Mouse (Mus musculus): Measurements from ENCODE around the gene Khdc3. TPM values are rescaled to one million over a fixed set of nuclear protein-coding genes. Genes with fewer than 3 reads are reported as not detected.
"Not testable (repeated sequence)": the region's sequence is repeated elsewhere in the genome, so short reads cannot be mapped to it uniquely, and the experiment has no call there.

The Khdc3 gene
- polyA plus RNA-seq, 1 experiment from 2014 or later: not detected

DNA sequence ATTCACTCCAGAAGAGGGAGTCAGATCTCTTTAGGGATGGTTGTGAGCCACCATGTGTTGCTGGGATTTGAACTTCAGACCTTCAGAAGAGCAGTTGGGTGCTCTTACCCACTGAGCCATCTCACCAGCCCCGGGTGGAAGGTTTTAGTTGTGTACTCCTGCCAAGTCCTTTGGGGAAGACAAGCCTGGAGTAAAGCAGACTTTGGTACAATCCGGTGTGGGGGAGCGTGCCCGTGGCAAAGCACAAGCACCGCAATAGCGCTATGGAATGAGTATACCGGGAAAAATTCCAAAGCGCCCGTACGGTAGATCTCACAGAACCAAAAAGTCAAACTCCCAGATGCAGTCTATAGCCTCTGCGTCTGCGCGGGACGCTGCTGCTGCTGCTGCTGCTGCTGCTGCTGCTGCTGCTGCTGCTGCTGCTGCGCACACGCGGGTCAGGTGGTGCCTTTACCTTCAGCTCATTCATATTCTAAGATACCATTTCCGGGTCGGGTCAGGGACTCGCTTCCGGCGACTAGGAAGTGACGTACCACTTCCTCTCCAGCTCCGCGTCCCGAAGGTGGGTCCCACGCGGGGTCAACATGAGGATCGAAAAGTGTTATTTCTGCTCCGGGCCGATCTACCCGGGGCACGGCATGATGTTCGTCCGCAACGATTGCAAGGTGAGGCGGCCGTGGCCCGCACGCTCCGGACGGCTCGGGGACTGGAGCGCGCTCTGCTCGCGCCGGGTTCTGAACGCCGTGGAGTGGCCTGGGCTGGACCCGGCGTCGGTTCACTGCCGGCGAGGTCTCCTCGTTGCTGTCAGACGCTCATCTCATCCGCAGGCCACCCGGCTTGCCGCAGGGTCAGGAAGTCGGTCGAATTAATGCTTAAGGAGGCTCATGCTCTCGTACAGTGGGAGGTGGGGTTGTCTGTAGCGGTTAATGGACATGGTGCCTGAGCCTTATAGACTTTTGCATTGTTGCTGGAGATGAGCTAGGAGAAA lies 11.6 kb downstream of the Khdc3 start, which contains the start of gene Rsl24d1:
Gene Rsl24d1, plus strand, starts transcription at position 508 of the 988 bp plus-strand sequence.
- 1% methylated on average over 64 of the region's 64 CpGs for WGBS
- peaks cover 25% of the 10 kb centered on the region for H3K36me3 ChIP-seq (ENCODE audit: control insufficient read depth, insufficient read depth, low read length)
- H3K9ac ChIP-seq (ENCODE audit: low read depth, low read length): peak within 1 kb of the TSS; percentile 75
- peak within 1 kb of the TSS; percentile 27; the same call in 1 of the 2 replicates for H3K27ac ChIP-seq (ENCODE audit: low read depth, low read length)
- peaks cover 6% of the 10 kb centered on the region; the same call in 1 of the 2 replicates for H3K4me1 ChIP-seq (ENCODE audit: control insufficient read depth, insufficient read depth, low read length)
- peak within 1 kb of the TSS; percentile 83 for H3K4me3 ChIP-seq (ENCODE audit: low read length)
- H3K4me2 ChIP-seq (replicated peaks; ENCODE audit: low read depth, low read length): peak within 1 kb of the TSS; percentile 69
- no peaks in the 10 kb centered on the region for H3K9me3 ChIP-seq (ENCODE audit: control insufficient read depth, low read length)
- ATAC-seq (ENCODE audit: low FRiP score, low TSS enrichment): peak; percentile 97
- no peaks in the 10 kb centered on the region for H3K27me3 ChIP-seq (ENCODE audit: control insufficient read depth, insufficient read depth, low read length)

DNA sequence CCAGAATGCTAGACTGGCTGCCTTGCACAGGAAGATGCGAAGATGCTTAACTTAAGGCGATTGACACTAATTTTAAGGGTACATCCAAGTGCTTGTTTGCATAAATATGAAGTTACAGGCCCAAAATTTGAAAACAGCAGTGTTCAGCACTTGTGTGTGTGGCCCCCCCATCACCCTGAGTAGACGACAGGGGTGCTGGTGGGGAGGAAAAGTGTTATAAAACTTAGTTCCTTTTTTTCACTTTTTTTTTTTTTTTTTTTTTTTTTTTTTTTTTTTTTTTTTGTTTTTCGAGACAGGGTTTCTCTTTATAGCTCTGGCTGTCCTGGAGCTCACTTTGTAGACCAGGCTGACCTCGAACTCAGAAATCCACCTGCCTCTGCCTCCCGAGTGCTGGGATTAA lies 15.1 kb downstream of the Khdc3 start:
- not testable (repeated sequence) for ATAC-seq (ENCODE audit: low FRiP score, low TSS enrichment); H3K4me1 ChIP-seq (ENCODE audit: control insufficient read depth, insufficient read depth, low read length); H3K4me3 ChIP-seq (ENCODE audit: low read length); H3K4me2 ChIP-seq (replicated peaks; ENCODE audit: low read depth, low read length); H3K27ac ChIP-seq (ENCODE audit: low read depth, low read length); H3K9ac ChIP-seq (ENCODE audit: low read depth, low read length); H3K9me3 ChIP-seq (ENCODE audit: control insufficient read depth, low read length); H3K27me3 ChIP-seq (ENCODE audit: control insufficient read depth, insufficient read depth, low read length)
- peaks cover 50% of the 10 kb centered on the region for H3K36me3 ChIP-seq (ENCODE audit: control insufficient read depth, insufficient read depth, low read length)
- WGBS: 84% methylated on average over 6 of the region's 6 CpGs

DNA sequence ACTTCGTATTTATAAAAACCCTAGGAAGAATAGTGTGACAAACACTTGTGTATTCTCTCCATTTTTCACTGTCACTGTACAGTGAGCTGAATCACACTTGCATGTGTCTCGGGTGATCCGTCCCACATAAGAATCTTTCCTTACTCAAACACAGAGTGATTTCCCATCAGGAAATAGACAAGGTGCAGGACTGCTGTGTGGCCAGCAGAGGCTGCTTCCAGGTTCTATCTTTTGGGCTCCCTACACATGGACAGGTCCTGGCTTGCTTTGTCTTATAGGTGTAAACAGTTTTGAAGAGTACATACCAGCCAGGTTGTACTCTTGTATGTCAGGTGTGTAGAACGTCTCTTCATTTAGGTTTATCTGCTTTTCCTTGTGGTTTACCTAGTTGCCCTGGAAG lies 16.4 kb downstream of the Khdc3 start:
- Histone ChIP-seq H3K9ac (ENCODE audit: low read depth, low read length) (no peak overlapping the region), H3K27ac (ENCODE audit: low read depth, low read length) (no peak overlapping the region), H3K4me1 (ENCODE audit: control insufficient read depth, insufficient read depth, low read length) (peaks cover 6% of the 10 kb centered on the region; the same call in 1 of the 2 replicates), H3K36me3 (ENCODE audit: control insufficient read depth, insufficient read depth, low read length) (peaks cover 55% of the 10 kb centered on the region), H3K4me2 (replicated peaks; ENCODE audit: low read depth, low read length) (no peak overlapping the region), H3K9me3 (ENCODE audit: control insufficient read depth, low read length) (no peaks in the 10 kb centered on the region), H3K4me3 (ENCODE audit: low read length) (no peak overlapping the region), H3K27me3 (ENCODE audit: control insufficient read depth, insufficient read depth, low read length) (no peaks in the 10 kb centered on the region)
- WGBS: 91% methylated on average over 4 of the region's 4 CpGs
- ATAC-seq (ENCODE audit: low FRiP score, low TSS enrichment): no peak

DNA sequence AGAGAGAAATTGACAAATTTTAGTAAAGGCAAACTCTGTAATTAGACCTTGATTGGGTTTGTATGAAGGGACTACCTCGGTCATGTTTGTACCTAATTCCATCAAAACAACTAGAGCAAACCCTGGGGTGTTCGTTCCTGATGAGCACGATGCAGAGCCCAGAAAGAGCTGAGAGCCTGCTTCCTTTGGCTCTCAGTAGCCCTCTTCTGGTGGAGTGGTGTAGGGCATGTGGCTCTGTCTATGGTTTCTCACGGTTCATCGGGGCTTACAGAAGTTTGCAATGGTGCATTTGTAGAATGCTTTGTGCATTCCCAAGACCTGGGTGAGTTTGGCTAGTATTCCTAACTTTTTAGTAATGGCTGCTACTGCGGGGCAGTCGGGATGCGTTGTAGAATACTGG lies 20.1 kb downstream of the Khdc3 start:
- ATAC-seq (ENCODE audit: low FRiP score, low TSS enrichment): no peak
- H3K9ac ChIP-seq (ENCODE audit: low read depth, low read length): no peak overlapping the region
- WGBS: 77% methylated on average over 8 of the region's 8 CpGs
- no peaks in the 10 kb centered on the region for H3K4me1 ChIP-seq (ENCODE audit: control insufficient read depth, insufficient read depth, low read length)
- H3K27me3 ChIP-seq (ENCODE audit: control insufficient read depth, insufficient read depth, low read length): no peaks in the 10 kb centered on the region
- H3K4me2 ChIP-seq (replicated peaks; ENCODE audit: low read depth, low read length): no peak overlapping the region
- no peaks in the 10 kb centered on the region for H3K9me3 ChIP-seq (ENCODE audit: control insufficient read depth, low read length)
- H3K27ac ChIP-seq (ENCODE audit: low read depth, low read length): no peak overlapping the region
- H3K36me3 ChIP-seq (ENCODE audit: control insufficient read depth, insufficient read depth, low read length): peaks cover 77% of the 10 kb centered on the region
- no peak overlapping the region for H3K4me3 ChIP-seq (ENCODE audit: low read length)

DNA sequence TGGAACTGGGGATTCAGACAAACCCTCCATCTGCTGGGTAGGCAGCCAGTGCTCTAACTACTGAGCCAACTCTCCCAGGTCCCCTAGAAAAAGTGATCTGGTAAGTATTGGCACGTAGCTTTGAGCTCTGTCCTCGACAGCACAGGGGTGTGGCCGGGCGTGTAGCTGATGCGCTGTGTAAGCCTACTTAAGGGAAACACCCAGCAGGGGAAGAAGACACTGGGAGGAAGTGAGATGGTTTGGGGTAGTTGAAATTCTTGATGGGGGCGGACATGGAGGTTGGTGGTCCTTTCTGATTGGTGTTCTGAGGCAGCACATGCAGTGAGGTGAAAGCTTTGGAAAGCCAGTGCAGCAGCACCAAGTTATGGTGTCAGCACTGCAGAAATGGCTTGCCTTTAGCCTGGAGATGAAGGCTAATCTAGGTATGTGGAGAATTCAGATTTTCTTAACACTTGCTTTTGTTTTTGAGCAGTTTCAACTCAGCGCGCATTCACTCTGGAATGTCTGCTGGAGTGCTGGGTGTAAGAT lies 23.5 kb downstream of the Khdc3 start:
- H3K4me3 ChIP-seq (ENCODE audit: low read length): no peak overlapping the region
- no peaks in the 10 kb centered on the region for H3K4me1 ChIP-seq (ENCODE audit: control insufficient read depth, insufficient read depth, low read length)
- no peak overlapping the region for H3K4me2 ChIP-seq (replicated peaks; ENCODE audit: low read depth, low read length)
- no peak overlapping the region for H3K9ac ChIP-seq (ENCODE audit: low read depth, low read length)
- 92% methylated on average over 8 of the region's 8 CpGs for whole genome bisulfite sequencing
- peaks cover 82% of the 10 kb centered on the region for H3K36me3 ChIP-seq (ENCODE audit: control insufficient read depth, insufficient read depth, low read length)
- H3K27ac ChIP-seq (ENCODE audit: low read depth, low read length): no peak overlapping the region
- H3K9me3 ChIP-seq (ENCODE audit: control insufficient read depth, low read length): no peaks in the 10 kb centered on the region
- no peaks in the 10 kb centered on the region for H3K27me3 ChIP-seq (ENCODE audit: control insufficient read depth, insufficient read depth, low read length)
- no peak for ATAC-seq (ENCODE audit: low FRiP score, low TSS enrichment)

DNA sequence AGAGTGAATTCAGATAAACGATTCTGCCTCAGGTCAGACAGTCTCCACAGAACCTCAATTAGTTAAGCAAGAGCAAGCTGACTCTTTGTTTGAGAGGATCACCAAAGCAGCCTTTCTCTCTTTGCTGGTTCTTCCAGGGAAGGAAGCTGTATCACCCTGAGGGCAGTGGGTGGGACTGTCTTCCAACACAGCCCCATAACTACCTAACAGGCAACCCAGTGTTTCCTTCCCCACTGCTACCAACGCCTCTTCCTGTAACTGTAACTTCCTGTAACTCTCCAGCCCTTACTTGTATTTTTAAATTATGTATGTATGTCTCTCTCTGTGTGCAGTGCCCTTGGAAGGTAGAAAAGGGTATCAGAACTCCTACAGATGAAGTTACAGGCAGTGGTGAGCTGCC lies 25.8 kb downstream of the Khdc3 start:
- H3K36me3 ChIP-seq (ENCODE audit: control insufficient read depth, insufficient read depth, low read length): peaks cover 61% of the 10 kb centered on the region
- WGBS: 87% methylated on average over 2 of the region's 2 CpGs
- no peak overlapping the region for H3K4me2 ChIP-seq (replicated peaks; ENCODE audit: low read depth, low read length)
- H3K9me3 ChIP-seq (ENCODE audit: control insufficient read depth, low read length): no peaks in the 10 kb centered on the region
- ATAC-seq (ENCODE audit: low FRiP score, low TSS enrichment): no peak
- no peaks in the 10 kb centered on the region for H3K4me1 ChIP-seq (ENCODE audit: control insufficient read depth, insufficient read depth, low read length)
- no peak overlapping the region for H3K27ac ChIP-seq (ENCODE audit: low read depth, low read length)
- H3K4me3 ChIP-seq (ENCODE audit: low read length): no peak overlapping the region
- H3K9ac ChIP-seq (ENCODE audit: low read depth, low read length): no peak overlapping the region
- no peaks in the 10 kb centered on the region for H3K27me3 ChIP-seq (ENCODE audit: control insufficient read depth, insufficient read depth, low read length)

DNA sequence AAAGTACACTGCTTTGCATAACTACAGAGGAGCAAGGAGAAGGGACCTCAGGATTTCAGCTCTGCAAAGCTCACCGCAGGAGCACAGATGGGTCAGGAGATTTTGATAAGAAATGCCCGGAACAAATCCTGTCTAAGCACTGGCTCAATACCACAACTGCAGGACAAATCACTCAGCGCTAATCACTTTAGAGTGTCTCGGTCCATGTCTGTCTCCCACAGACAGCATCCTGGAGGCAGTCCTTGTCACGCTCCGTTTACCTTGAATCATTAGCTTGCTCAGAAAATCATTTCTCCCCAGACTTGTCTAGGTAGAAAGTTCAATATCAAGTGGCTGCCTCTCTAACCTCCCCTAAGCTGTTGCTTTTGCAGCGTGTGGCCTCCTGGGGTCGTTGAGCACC lies 28.2 kb downstream of the Khdc3 start:
- ATAC-seq (ENCODE audit: low FRiP score, low TSS enrichment): peak; percentile 68
- Histone ChIP-seq H3K9me3 (ENCODE audit: control insufficient read depth, low read length) (no peaks in the 10 kb centered on the region), H3K4me2 (replicated peaks; ENCODE audit: low read depth, low read length) (no peak overlapping the region), H3K36me3 (ENCODE audit: control insufficient read depth, insufficient read depth, low read length) (peaks cover 45% of the 10 kb centered on the region), H3K4me1 (ENCODE audit: control insufficient read depth, insufficient read depth, low read length) (no peaks in the 10 kb centered on the region), H3K9ac (ENCODE audit: low read depth, low read length) (no peak overlapping the region), H3K27ac (ENCODE audit: low read depth, low read length) (no peak overlapping the region), H3K27me3 (ENCODE audit: control insufficient read depth, insufficient read depth, low read length) (no peaks in the 10 kb centered on the region), H3K4me3 (ENCODE audit: low read length) (no peak overlapping the region)
- 65% methylated on average over 8 of the region's 8 CpGs for WGBS

DNA sequence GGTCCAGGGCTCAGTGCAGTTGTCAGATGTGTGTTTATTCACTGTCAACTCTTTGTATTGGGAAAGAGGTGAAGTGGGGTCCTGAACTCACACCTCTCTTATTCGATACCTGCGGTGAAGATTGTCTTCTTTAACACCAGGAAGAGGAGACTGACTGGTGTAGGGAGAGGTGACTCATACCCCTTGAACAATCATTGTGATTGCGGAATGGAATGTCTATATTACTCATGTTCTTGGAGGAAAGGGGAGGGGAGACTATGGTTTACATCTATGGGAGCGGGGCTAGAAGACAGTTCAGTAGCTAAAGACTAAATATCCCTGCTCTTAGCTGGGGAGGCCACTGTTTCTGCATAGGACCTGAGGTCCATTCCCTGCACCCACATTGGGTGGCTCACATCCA lies 28.9 kb downstream of the Khdc3 start:
- H3K9me3 ChIP-seq (ENCODE audit: control insufficient read depth, low read length): no peaks in the 10 kb centered on the region
- H3K4me1 ChIP-seq (ENCODE audit: control insufficient read depth, insufficient read depth, low read length): no peaks in the 10 kb centered on the region
- no peak overlapping the region for H3K9ac ChIP-seq (ENCODE audit: low read depth, low read length)
- no peaks in the 10 kb centered on the region for H3K27me3 ChIP-seq (ENCODE audit: control insufficient read depth, insufficient read depth, low read length)
- 88% methylated on average over 4 of the region's 4 CpGs for WGBS
- H3K4me2 ChIP-seq (replicated peaks; ENCODE audit: low read depth, low read length): no peak overlapping the region
- H3K36me3 ChIP-seq (ENCODE audit: control insufficient read depth, insufficient read depth, low read length): peaks cover 39% of the 10 kb centered on the region
- ATAC-seq (ENCODE audit: low FRiP score, low TSS enrichment): no peak
- H3K4me3 ChIP-seq (ENCODE audit: low read length): no peak overlapping the region
- H3K27ac ChIP-seq (ENCODE audit: low read depth, low read length): no peak overlapping the region

DNA sequence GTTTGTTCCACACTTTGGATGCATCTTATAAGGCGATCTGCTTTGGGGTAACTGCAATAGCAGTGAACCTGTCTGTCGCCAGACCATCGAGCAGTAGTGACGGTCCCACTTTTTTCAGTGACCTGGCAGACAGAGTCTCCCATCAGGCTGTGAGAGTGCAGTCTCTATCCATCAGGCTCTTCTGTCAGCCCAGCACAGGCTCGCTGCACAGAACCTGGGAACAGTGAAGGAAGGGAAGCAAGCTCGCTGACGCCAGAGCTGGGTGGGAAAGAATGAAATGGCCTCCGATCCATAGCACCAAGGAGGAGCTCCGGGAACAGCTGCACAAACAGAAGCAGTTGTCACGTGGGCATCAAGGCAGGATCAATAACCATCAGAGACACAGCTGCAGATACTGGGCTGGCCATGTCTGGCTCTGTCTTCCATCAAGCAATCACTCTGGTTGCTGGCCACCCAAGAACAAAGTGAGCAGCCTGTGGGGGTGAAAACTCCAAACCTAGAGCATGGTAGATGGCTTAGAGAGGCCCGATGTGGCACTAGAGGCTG lies 35.8 kb downstream of the Khdc3 start:
- no peak overlapping the region for H3K27ac ChIP-seq (ENCODE audit: low read depth, low read length)
- ATAC-seq (ENCODE audit: low FRiP score, low TSS enrichment): peak; percentile 52; the same call in 1 of the 2 replicates
- H3K4me1 ChIP-seq (ENCODE audit: control insufficient read depth, insufficient read depth, low read length): no peaks in the 10 kb centered on the region
- no peaks in the 10 kb centered on the region for H3K36me3 ChIP-seq (ENCODE audit: control insufficient read depth, insufficient read depth, low read length)
- no peak overlapping the region for H3K4me2 ChIP-seq (replicated peaks; ENCODE audit: low read depth, low read length)
- WGBS: 45% methylated on average over 11 of the region's 11 CpGs
- H3K9ac ChIP-seq (ENCODE audit: low read depth, low read length): no peak overlapping the region
- no peak overlapping the region for H3K4me3 ChIP-seq (ENCODE audit: low read length)
- no peaks in the 10 kb centered on the region for H3K27me3 ChIP-seq (ENCODE audit: control insufficient read depth, insufficient read depth, low read length)
- peaks cover 3% of the 10 kb centered on the region; the same call in 1 of the 2 replicates for H3K9me3 ChIP-seq (ENCODE audit: control insufficient read depth, low read length)

Measured in kidney, embryonic 14.5 days (tissue).